Mouse (Mus musculus): ENCODE measurements around the gene Olfr1458. TPM values are rescaled to one million over a fixed set of nuclear protein-coding genes. Genes with fewer than 3 reads are reported as not detected.

The Olfr1458 gene
- polyA plus RNA-seq (2012; rRNA removed): not detected in 2 replicates

DNA sequence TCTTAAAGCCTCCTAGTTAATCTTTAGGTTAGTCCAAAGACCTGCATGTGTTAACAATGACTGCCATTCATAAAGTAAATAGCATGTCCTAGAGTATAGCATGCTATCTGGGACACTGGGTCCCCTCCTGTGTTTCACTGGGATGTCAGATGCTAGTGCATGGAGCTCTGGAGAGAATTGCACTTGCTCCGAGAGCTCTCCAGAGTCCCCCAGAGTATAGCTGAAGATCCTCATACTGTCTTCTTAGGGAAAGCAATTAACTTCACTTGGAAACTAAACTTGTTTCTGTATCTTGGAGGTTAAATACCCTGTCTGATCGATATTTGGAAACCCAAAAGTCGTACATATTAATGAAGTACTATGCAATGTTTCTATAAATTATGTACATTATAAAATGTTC, at the start of gene Olfr1458:
Gene Olfr1458, minus strand, starts transcription at position 101 of the 400 bp plus-strand sequence.
- 77% methylated on average over 3 of the region's 3 CpGs for whole genome bisulfite sequencing
- no peak for DNase-seq (ENCODE audit: low read depth, low spot score)

- DNase-seq (ENCODE audit: low read depth, low spot score): no peak
- 69% methylated on average over 1 of the region's 1 CpGs for WGBS
Measured at GRCm38 (mm10) chr19:13149449-13149848, 42.9 kb upstream of the Olfr1458 start, which contains the start of gene Olfr1459. Gene Olfr1459 (minus strand): TSS chr19:13149549.

DNA sequence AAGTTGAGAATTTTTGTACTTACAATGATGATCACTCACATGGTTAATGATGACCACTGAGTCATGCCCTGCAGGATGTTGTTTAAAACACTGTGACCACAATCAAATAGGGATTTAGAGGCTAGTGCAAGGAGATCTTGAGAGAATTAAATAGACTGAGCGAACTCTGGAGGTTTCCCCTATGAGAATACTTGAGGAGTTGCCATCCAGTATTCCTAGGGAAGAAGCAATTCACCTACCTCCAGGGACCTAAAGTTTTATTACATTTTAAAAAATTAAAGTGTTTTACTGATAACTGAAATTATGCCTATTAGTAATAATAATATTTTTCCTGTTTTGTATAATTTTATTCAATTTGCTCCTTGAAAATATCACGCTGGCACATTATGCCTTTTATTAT, 8.8 kb downstream of the Olfr1458 start, which contains the start of gene Olfr1457:
Gene Olfr1457, minus strand, starts transcription at position 101 of the 400 bp plus-strand sequence.
- WGBS: 74% methylated on average over 2 of the region's 2 CpGs
- DNase-seq (ENCODE audit: low read depth, low spot score): no peak

DNA sequence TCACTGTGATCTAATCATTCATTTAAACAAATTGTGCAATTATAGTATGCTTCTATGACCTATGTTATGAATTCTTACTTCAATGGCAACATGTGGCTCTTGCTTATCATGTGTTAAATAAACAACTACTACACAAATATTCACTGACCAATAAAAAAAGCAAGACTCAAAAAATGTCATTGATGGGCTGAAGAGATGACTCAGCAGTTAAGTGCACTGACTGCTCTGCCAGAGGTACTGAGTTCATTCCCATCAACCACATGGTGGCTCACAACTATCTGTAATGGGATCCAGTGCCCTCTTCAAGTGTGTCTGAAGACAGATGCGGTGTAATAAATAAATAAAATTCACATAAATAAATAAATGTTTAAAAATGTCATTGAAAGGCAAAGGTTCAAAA, 12.7 kb downstream of the Olfr1458 start:
- no peak for DNase-seq (ENCODE audit: low read depth, low spot score)
- 85% methylated on average over 1 of the region's 1 CpGs for WGBS

DNA sequence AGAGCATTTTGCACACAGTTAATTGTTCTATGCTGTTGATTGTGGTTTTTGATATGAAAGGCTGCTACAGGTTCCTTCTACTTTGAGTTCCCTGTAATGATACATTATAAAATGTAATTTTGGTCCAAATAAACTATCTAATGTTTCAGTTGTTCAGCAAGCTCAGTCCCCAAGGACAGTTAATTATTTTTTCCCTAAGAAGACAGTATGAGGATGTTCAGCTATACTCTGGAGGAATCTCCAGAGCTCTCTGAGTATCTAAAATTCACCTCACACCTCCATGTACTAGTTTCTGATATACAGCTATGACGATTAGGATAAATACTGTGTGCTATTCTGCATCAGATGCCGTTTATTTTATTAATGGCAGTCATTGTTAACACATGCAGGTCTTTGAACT, 46.3 kb downstream of the Olfr1458 start, which contains the start of gene Olfr1454:
Gene Olfr1454, plus strand, starts transcription at position 301 of the 400 bp plus-strand sequence.
- WGBS: 49% methylated on average over 2 of the region's 2 CpGs

More for the DNA sequence above, 46.3 kb downstream of the Olfr1458 start, which contains the start of gene Olfr1454:
- DNase-seq (ENCODE audit: low read depth, low spot score): no peak

Other genes with a start within 250 kb of the Olfr1458 start
- gene Olfr1444, start 249.5 kb downstream of the Olfr1458 start, polyA plus RNA-seq (2012; rRNA removed): not detected in 2 replicates
- gene Olfr1445, start 222.9 kb downstream of the Olfr1458 start, polyA plus RNA-seq (2012; rRNA removed): not detected in 2 replicates
- gene Olfr1446, start 213.3 kb downstream of the Olfr1458 start, polyA plus RNA-seq (2012; rRNA removed): not detected in 2 replicates
- gene Olfr1447, start 203.0 kb downstream of the Olfr1458 start, polyA plus RNA-seq (2012; rRNA removed): not detected in 2 replicates
- not detected in 2 replicates for gene Olfr1448, start 182.4 kb downstream of the Olfr1458 start, polyA plus RNA-seq (2012; rRNA removed)
- gene Olfr1449, start 175.9 kb downstream of the Olfr1458 start, polyA plus RNA-seq (2012; rRNA removed): 0.09 TPM in 1 of 2 replicates, not detected in the other
- gene Olfr1450, start 156.5 kb downstream of the Olfr1458 start, polyA plus RNA-seq (2012; rRNA removed): not detected in 2 replicates
- gene Olfr1451, start 111.8 kb downstream of the Olfr1458 start, polyA plus RNA-seq (2012; rRNA removed): not detected in 2 replicates
- gene Olfr1453, start 78.4 kb downstream of the Olfr1458 start, polyA plus RNA-seq (2012; rRNA removed): not detected in 2 replicates
- gene Olfr1454, start 46.2 kb downstream of the Olfr1458 start, polyA plus RNA-seq (2012; rRNA removed): not detected in 2 replicates
- not detected in 2 replicates for gene Olfr1457, start 8.9 kb downstream of the Olfr1458 start, polyA plus RNA-seq (2012; rRNA removed)
- not detected in 2 replicates for gene Olfr1459, start 42.8 kb upstream of the Olfr1458 start, polyA plus RNA-seq (2012; rRNA removed)
- gene Olfr1461, start 56.2 kb upstream of the Olfr1458 start, polyA plus RNA-seq (2012; rRNA removed): not detected in 2 replicates
- not detected in 2 replicates for gene Olfr1462, start 79.0 kb upstream of the Olfr1458 start, polyA plus RNA-seq (2012; rRNA removed)
- gene Olfr1463, start 124.6 kb upstream of the Olfr1458 start, polyA plus RNA-seq (2012; rRNA removed): not detected in 2 replicates
- not detected in 2 replicates for gene Olfr1465, start 208.8 kb upstream of the Olfr1458 start, polyA plus RNA-seq (2012; rRNA removed)
- gene Olfr1466, start 232.1 kb upstream of the Olfr1458 start, polyA plus RNA-seq (2012; rRNA removed): not detected in 2 replicates